ENCODE assay signal across 15 mouse cellular contexts in the genomic region with DNA sequence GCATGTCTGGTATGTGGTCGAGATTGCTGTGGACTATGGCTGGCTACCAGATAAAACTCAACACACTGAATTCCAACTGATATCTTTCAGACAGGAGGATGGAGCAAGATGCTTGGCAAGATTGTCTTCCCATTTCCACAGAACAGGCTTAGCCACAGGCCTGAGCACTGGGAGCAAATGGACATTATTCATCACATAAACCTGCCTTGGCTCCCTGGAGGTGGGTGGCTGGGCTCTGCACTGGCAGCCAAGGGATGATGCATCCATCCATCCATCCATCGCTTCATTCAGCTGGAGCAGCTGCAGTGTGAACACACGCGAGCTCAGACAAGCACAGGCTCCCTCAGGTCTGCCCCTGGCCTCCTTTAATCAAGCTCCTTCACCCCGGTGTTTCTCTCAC.
A peak's percentile ranks its signal among the peaks of the same experiment; 100 is the strongest.
DNase-seq lines count a peak whose midpoint lies in the region.
"Had no signal": no experiment of that assay in that cellular context is flagged by ENCODE, and none has a peak within 500 bp of the region (broad histone marks: within the 10 kb centered on the region; RNA-seq: fewer than 3 reads in every experiment).

No protein-coding gene starts in this region.

- peak; percentile 59 for DNase-seq in 3134 (ENCODE audit: extremely low read depth, insufficient read length, low spot score)
- DNase-seq in 3T3-L1 (ENCODE audit: low read depth, low spot score), result peak; percentile 86
- peak; percentile 82 for DNase-seq in NIH3T3 (ENCODE audit: low read depth)
- DNase-seq in skeletal muscle tissue, adult 2 months (ENCODE audit: low read depth, low spot score), result peak; percentile 7
- DNase-seq in cerebellum, postnatal 14 days, result no peak
- DNase-seq in urinary bladder, postnatal 10 days (ENCODE audit: low spot score), result no peak
- DNase-seq: adrenal gland, adult 8-10 months; adrenal gland, postnatal 25 days; cerebellum, adult 11-12 months; cerebellum, adult 8-10 months; cerebellum, postnatal 10 days; gastrocnemius, postnatal 25 days; heart, adult 2 months; heart, postnatal 36 days; kidney, adult 18-20 months had no signal

Comparison
In these comparisons a context has a peak if more than half of its experiments do, and no peak if none do; other contexts are left out.
1. DNase-seq: peak in 3134 (single experiment), 3T3-L1 (single experiment), NIH3T3 (single experiment) and skeletal muscle tissue, adult 2 months (single experiment); none in cerebellum, postnatal 14 days (0 of 2) and urinary bladder, postnatal 10 days (single experiment).